Mouse (Mus musculus) kidney, embryonic 16.5 days (tissue): Measurements from ENCODE around the gene Rbm44. TPM values are rescaled to one million over a fixed set of nuclear protein-coding genes. Genes with fewer than 3 reads are reported as not detected.

Source experiments
- ATAC-seq: fragments of 200-750 bp; cut with Nextera tagmentation; 2 replicates; pipeline ENCODE4 v1.8.0; 2017; ENCODE audit warnings: moderate TSS enrichment; ENCODE audit not compliant: low FRiP score, low TSS enrichment
- H3K27ac ChIP-seq: fragments of 300-500 bp; sonication (generic); 2 replicates; pipeline ENCODE4 v1.5.1; 2014; ENCODE audit warnings: low read length
- H3K27me3 ChIP-seq: fragments of 300-500 bp; sonication (generic); 2 replicates; pipeline ENCODE4 v1.6.1; 2014; ENCODE audit warnings: low read length, control low read depth, mixed read lengths; ENCODE audit not compliant: insufficient read depth
- H3K36me3 ChIP-seq: fragments of 300-500 bp; sonication (generic); 2 replicates; pipeline ENCODE4 v1.6.1; 2014; ENCODE audit warnings: low read length, control low read depth, mixed read lengths; ENCODE audit not compliant: insufficient read depth
- H3K4me1 ChIP-seq: fragments of 300-500 bp; sonication (generic); 2 replicates; pipeline ENCODE4 v1.6.1; 2014; ENCODE audit warnings: low read length, control low read depth, mixed read lengths; ENCODE audit not compliant: insufficient read depth
- H3K4me2 ChIP-seq: fragments of 300-500 bp; sonication (generic); replicated peaks from 2 replicates; pipeline ENCODE4 v1.6.1; 2014; ENCODE audit warnings: low read depth, low read length
- H3K4me3 ChIP-seq: fragments of 300-500 bp; sonication (generic); 2 replicates; pipeline ENCODE4 v1.5.1; 2014; ENCODE audit warnings: mild to moderate bottlenecking, low read length
- H3K9ac ChIP-seq: fragments of 300-500 bp; sonication (generic); replicated peaks from 2 replicates; pipeline ENCODE4 v1.6.1; 2014; ENCODE audit warnings: low read length
- H3K9me3 ChIP-seq: fragments of 300-500 bp; sonication (generic); 2 replicates; pipeline ENCODE4 v1.6.1; 2016; ENCODE audit warnings: low read length, control low read depth
- WGBS: fragments of 180-500 bp; shearing (Covaris S2); extraction: QIAGEN DNeasy Blood & Tissue Kit; methylation state at CpG from one replicate; pipeline ENCODE4 v1.1.7; 2014; 5-methylcytosine and 5-hydroxymethylcytosine counted together
- polyA plus RNA-seq: library from polyadenylated mRNA; unstranded; fragments of >200 nt; fragmentation: Nextera tagmentation; extraction: Ambion mirVana; gene quantifications from 2 replicates; pipeline ENCODE4 v1.2.1, GENCODE M21; 2015

Gene Rbm44
- polyA plus RNA-seq, 1 experiment from 2014 or later = 0.50 TPM

GRCm38 (mm10) chr1:91186677-91187076, 41.8 kb downstream of the Rbm44 start:
- Histone ChIP-seq H3K4me2 (no peak overlapping the region), H3K27ac (no peak overlapping the region), H3K9ac (no peak overlapping the region), H3K4me1 (0 out of 2 replicates have a peak, but pooled peaks cover 7% of the 10 kb centered on the region), H3K4me3 (no peak overlapping the region), H3K36me3 (no peaks in the 10 kb centered on the region), H3K27me3 (peaks cover 7% of the 10 kb centered on the region; the same call in 1 of the 2 replicates), H3K9me3 (0 out of 2 replicates have a peak, but pooled peaks cover 6% of the 10 kb centered on the region)
- 84% methylated on average over 6 of the region's 6 CpGs for WGBS
- ATAC-seq = no peak

DNA sequence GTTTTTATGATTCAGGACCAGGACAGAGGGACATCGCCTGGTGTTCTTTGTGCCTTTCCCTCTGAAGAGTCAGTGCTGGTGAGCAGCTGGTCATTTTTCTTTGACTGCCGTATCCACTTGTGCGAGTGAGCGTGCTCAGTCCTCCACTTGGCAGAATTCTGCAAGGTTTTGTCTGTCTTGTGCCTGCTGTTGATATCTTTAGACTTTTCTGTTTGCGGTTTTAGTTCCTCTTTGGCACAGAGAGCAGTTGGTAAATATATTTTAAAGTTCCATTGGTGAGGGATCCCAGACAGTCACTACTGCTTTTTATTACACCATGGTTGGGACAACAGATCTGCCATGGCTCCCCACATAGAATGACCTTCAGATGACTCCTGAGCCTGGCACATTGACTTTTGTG, 42.4 kb downstream of the Rbm44 start:
- ATAC-seq = no peak

DNA sequence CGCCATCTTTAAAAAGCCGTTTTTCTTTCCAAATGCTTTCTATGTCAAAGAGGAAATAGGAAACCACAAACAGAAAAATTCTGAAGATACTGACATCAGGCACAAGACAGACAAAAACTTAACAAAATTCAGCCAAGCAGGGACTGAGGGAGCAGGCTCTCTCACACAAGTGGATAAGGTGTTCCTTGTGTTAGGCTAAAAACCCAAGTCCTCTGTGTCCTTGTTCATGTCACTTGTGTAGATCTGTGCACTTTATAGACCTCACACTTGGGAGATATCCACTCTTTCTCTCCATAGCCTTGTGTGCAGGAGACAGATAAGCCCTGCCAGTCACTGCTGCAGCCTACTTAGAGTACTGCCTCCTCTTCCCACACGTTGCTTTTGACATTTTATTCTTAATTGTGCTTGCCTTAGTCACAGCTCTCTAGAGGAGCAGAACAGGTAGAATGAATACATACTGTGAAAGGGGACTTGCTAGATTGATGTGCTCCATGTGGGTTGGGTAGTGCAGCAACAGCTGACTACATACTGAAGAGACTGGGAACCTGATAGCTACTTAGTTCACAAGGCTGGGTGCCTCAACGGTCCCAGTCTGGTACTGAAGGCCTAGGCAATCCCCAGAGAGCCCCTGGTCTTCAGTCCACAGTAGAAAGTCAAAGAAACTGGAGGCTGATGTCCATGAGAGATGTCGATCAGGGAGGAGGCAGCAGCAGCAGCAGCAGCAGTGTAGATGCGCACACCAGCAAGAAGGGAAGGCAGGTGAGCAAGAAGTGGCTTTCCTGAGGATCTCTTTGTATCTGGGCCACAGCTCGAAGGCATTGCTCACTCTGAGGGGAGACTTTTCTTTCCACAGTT, 43.1 kb downstream of the Rbm44 start:
- ATAC-seq = no peak
- WGBS = 86% methylated on average over 7 of the region's 7 CpGs

More for the DNA sequence above, 42.4 kb downstream of the Rbm44 start:
- Histone ChIP-seq H3K27ac (no peak overlapping the region), H3K4me1 (0 out of 2 replicates have a peak, but pooled peaks cover 2% of the 10 kb centered on the region), H3K9me3 (0 out of 2 replicates have a peak, but pooled peaks cover 6% of the 10 kb centered on the region), H3K9ac (no peak overlapping the region), H3K4me3 (no peak overlapping the region), H3K36me3 (no peaks in the 10 kb centered on the region), H3K4me2 (no peak overlapping the region), H3K27me3 (peaks cover 7% of the 10 kb centered on the region; the same call in 1 of the 2 replicates)
- WGBS = 93% methylated on average over 5 of the region's 5 CpGs

GRCm38 (mm10) chr1:91188851-91189460, 44.1 kb downstream of the Rbm44 start:
- Histone ChIP-seq H3K9me3 (0 out of 2 replicates have a peak, but pooled peaks cover 6% of the 10 kb centered on the region), H3K4me2 (no peak overlapping the region), H3K4me3 (no peak overlapping the region), H3K27me3 (no peaks in the 10 kb centered on the region), H3K27ac (no peak overlapping the region), H3K36me3 (no peaks in the 10 kb centered on the region), H3K4me1 (no peaks in the 10 kb centered on the region), H3K9ac (no peak overlapping the region)
- no peak for ATAC-seq
- WGBS = 86% methylated on average over 10 of the region's 10 CpGs

More for the DNA sequence above, 43.1 kb downstream of the Rbm44 start:
- Histone ChIP-seq H3K9me3 (0 out of 2 replicates have a peak, but pooled peaks cover 6% of the 10 kb centered on the region), H3K4me3 (no peak overlapping the region), H3K4me2 (no peak overlapping the region), H3K27ac (no peak overlapping the region), H3K27me3 (peaks cover 4% of the 10 kb centered on the region; the same call in 1 of the 2 replicates), H3K36me3 (no peaks in the 10 kb centered on the region), H3K9ac (no peak overlapping the region), H3K4me1 (no peaks in the 10 kb centered on the region)

DNA sequence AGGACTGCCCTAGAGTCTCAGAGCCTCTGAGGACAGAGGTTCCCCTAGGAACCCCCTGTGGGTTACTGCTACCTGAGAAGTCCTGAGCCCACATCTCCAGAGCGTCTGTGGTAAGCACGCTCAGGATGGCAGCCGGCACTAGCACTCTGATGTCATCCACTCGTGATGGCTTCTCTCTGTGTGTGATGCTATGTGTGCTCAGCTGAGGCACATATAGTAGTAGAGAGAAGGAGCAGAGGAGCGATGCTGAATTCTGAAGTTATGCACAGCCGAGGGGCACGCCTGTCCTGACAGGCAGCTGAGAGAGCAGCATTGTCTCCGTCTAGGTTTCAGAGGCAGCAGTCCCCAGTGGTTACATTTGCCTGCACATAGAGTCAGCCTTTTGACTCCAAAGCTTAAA, 47.3 kb downstream of the Rbm44 start:
- H3K9ac ChIP-seq = no peak overlapping the region
- ATAC-seq = no peak
- H3K4me2 ChIP-seq = no peak overlapping the region
- no peaks in the 10 kb centered on the region for H3K9me3 ChIP-seq
- 75% methylated on average over 8 of the region's 8 CpGs for WGBS
- no peak overlapping the region for H3K4me3 ChIP-seq
- H3K27ac ChIP-seq = no peak overlapping the region
- H3K4me1 ChIP-seq = no peaks in the 10 kb centered on the region
- H3K36me3 ChIP-seq = no peaks in the 10 kb centered on the region
- H3K27me3 ChIP-seq = no peaks in the 10 kb centered on the region

DNA sequence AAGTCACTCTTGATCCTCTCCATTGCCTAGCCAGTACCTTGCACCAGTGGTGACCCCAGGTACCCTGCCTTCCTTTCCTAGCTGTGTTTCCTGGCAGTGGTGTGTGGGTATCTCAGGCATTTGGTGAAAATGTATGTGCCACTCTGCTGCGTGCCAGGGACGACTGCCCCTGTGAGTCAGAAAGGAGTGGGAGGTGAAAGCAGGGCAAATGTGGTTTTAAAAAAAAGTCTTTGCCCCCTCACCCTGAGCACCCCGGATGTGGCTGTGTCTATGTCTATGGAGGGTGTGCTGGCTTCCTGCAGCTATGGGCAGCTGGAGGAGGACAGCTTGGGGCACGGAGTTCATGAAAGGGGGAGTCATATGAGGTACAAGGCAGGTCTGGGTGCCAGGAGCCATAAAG, 48.4 kb downstream of the Rbm44 start:
- no peaks in the 10 kb centered on the region for H3K9me3 ChIP-seq
- no peak overlapping the region for H3K27ac ChIP-seq
- no peaks in the 10 kb centered on the region for H3K36me3 ChIP-seq
- no peak overlapping the region for H3K4me2 ChIP-seq
- no peaks in the 10 kb centered on the region for H3K4me1 ChIP-seq
- WGBS = 73% methylated on average over 4 of the region's 4 CpGs
- H3K9ac ChIP-seq = no peak overlapping the region
- H3K27me3 ChIP-seq = no peaks in the 10 kb centered on the region
- no peak overlapping the region for H3K4me3 ChIP-seq
- no peak for ATAC-seq

DNA sequence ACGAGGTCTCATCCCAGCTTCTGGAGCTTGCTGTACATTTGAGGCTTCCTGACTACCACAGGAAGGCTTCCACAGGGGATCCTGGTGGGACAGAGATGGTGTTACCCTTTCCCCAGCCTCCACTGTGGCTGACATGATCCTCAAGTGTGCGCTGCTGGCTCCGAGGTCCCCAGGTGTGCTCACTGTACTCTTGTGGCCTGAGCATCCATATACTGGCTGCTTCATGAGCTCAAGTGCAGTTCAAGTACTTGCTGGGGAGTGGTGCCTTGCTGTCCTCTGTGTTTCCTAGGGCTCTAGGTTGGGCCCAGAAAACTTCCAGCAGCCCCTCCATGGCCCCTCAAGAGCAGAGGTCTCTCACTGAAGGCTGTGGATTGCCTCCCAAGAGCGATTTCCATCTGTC, 48.8 kb downstream of the Rbm44 start:
- Histone ChIP-seq H3K4me1 (no peaks in the 10 kb centered on the region), H3K36me3 (no peaks in the 10 kb centered on the region), H3K27me3 (no peaks in the 10 kb centered on the region), H3K4me2 (no peak overlapping the region), H3K9me3 (no peaks in the 10 kb centered on the region), H3K9ac (no peak overlapping the region), H3K4me3 (no peak overlapping the region), H3K27ac (no peak overlapping the region)
- no peak for ATAC-seq
- WGBS = 79% methylated on average over 4 of the region's 4 CpGs

GRCm38 (mm10) chr1:91199793-91200192, 54.9 kb downstream of the Rbm44 start:
- Histone ChIP-seq H3K4me1 (no peaks in the 10 kb centered on the region), H3K36me3 (no peaks in the 10 kb centered on the region), H3K9ac (no peak overlapping the region), H3K9me3 (no peaks in the 10 kb centered on the region), H3K4me3 (no peak overlapping the region), H3K27ac (no peak overlapping the region), H3K27me3 (no peaks in the 10 kb centered on the region), H3K4me2 (no peak overlapping the region)
- ATAC-seq = no peak
- WGBS = 87% methylated on average over 10 of the region's 10 CpGs

DNA sequence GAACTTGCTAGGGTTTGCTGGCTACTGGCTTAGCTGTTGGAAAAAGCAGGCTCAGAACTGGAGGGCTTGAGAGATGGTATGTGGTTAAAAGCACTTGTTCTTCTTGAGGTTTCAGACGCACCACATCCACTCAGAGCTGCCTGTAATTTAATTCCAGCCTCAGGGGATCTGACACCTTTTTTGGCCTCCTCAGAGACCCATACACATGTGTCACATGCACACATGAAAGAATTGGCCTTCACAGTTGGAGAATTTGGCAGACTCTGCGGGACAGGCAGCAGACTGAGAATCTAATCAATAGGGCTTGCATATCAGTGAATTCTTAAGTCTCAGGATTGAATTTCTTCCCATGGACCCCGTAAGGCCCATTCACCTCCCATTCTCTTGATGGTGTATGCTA, 56.2 kb downstream of the Rbm44 start:
- no peaks in the 10 kb centered on the region for H3K4me1 ChIP-seq
- H3K27ac ChIP-seq = no peak overlapping the region
- H3K4me2 ChIP-seq = no peak overlapping the region
- no peak overlapping the region for H3K4me3 ChIP-seq
- no peak overlapping the region for H3K9ac ChIP-seq
- no peaks in the 10 kb centered on the region for H3K9me3 ChIP-seq
- no peak for ATAC-seq
- no peaks in the 10 kb centered on the region for H3K27me3 ChIP-seq
- H3K36me3 ChIP-seq = no peaks in the 10 kb centered on the region
- 60% methylated on average over 3 of the region's 3 CpGs for WGBS
